Mouse (Mus musculus) hindbrain, embryonic 10.5 days (tissue): ENCODE data around the gene Lce1a2. TPM values are rescaled to one million over a fixed set of nuclear protein-coding genes. Genes with fewer than 3 reads are reported as not detected.
"Not testable (repeated sequence)": the region's sequence is repeated elsewhere in the genome, so short reads cannot be mapped to it uniquely, and the experiment has no call there.

Experiments
- DNase-seq: peaks from one replicate; pipeline ENCODE4 v3.0.0-alpha.2; 2017; ENCODE audit warnings: low spot score
- H3K27ac ChIP-seq: fragments of 300-500 bp; sonication (generic); 2 replicates; pipeline ENCODE4 v1.5.1; 2016; ENCODE audit warnings: mild to moderate bottlenecking, moderate library complexity
- H3K27me3 ChIP-seq: fragments of 300-500 bp; sonication (generic); 2 replicates; pipeline ENCODE4 v1.6.1; 2016; ENCODE audit warnings: mild to moderate bottlenecking; ENCODE audit not compliant: poor library complexity, insufficient read depth, severe bottlenecking
- H3K36me3 ChIP-seq: fragments of 300-500 bp; sonication (generic); 2 replicates; pipeline ENCODE4 v1.6.1; 2016; ENCODE audit warnings: mild to moderate bottlenecking, moderate library complexity
- H3K4me1 ChIP-seq: fragments of 300-500 bp; sonication (generic); replicated peaks from 2 replicates; pipeline ENCODE4 v1.6.1; 2016; ENCODE audit warnings: mild to moderate bottlenecking
- H3K4me3 ChIP-seq: fragments of 300-500 bp; sonication (generic); 2 replicates; pipeline ENCODE4 v1.5.1; 2016; ENCODE audit warnings: mild to moderate bottlenecking, moderate library complexity
- H3K9me3 ChIP-seq: fragments of 300-500 bp; sonication (generic); 2 replicates; pipeline ENCODE4 v1.6.1; 2016; ENCODE audit warnings: mild to moderate bottlenecking, moderate library complexity
- WGBS: fragments of 180-500 bp; shearing (Covaris S2); methylation state at CpG from one replicate; pipeline ENCODE4 v1.1.7; 2016; 5-methylcytosine and 5-hydroxymethylcytosine counted together
- polyA plus RNA-seq: library from polyadenylated mRNA; unstranded; fragments of >200 nt; fragmentation: Nextera tagmentation; extraction: Ambion mirVana; gene quantifications from 2 replicates; pipeline ENCODE4 v1.2.1, GENCODE M21; 2016

Gene Lce1a2
- polyA plus RNA-seq = not detected in 2 replicates

DNA sequence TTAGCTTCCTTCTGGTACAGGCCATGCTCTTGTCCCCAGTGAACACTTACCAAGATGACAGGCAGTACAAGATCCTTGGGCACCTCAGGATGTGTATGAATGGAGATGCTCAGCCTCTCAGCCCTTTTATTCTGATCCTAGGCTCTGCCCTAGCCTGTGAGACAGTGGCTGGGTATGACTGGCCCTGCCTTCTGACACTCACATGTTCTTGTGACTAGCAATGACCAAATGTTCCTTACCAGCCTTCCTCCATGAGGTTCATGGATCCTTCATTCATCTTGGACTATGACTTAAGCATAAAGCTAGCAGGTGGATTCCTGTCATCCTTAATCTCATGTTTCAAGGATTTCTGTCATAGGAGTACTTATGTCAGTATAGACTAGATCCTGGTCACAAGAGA is at the start of gene Lce1a2:
Lce1a2 (minus strand) TSS at position 101 of the 400 bp plus-strand sequence.
- DNase-seq = no peak

GRCm38 (mm10) chr3:92715122-92715521 is 45.0 kb upstream of the Lce1a2 start:
- Histone ChIP-seq H3K36me3 (no peaks in the 10 kb centered on the region), H3K9me3 (no peaks in the 10 kb centered on the region), H3K4me3 (no peak overlapping the region), H3K27ac (no peak overlapping the region), H3K27me3 (no peaks in the 10 kb centered on the region), H3K4me1 (no peaks in the 10 kb centered on the region)
- DNase-seq = no peak

More for the DNA sequence above, at the start of gene Lce1a2:
- H3K9me3 ChIP-seq = no peaks in the 10 kb centered on the region
- H3K27me3 ChIP-seq = no peaks in the 10 kb centered on the region
- H3K36me3 ChIP-seq = no peaks in the 10 kb centered on the region
- H3K4me3 ChIP-seq = no peak within 1 kb of the TSS
- no peak within 1 kb of the TSS for H3K27ac ChIP-seq
- no peaks in the 10 kb centered on the region for H3K4me1 ChIP-seq

DNA sequence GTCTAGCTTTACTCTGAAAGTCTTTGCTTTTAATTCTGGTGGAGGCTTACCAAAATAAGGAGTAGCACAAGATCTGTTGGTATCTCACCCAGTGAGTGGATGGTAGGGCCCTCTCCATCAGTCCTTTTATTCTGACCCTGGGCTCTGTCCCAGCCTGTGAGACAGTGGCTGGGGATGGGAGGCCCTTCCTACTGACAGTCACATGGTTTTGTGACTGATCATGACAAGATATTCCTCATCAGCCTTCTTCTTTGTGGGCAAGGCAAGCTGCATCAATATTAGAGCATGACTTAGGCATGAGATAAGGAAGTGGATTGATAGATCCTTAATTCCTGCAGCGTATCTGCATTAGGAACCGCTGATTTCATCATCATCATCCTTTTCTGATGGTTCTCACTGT is 38.9 kb upstream of the Lce1a2 start, which contains the start of gene Lce1e:
Lce1e (minus strand) TSS at position 101 of the 400 bp plus-strand sequence.
- no peaks in the 10 kb centered on the region for H3K4me1 ChIP-seq
- H3K27me3 ChIP-seq = no peaks in the 10 kb centered on the region
- H3K4me3 ChIP-seq = no peak within 1 kb of the TSS
- 94% methylated on average over 2 of the region's 2 CpGs for WGBS
- no peaks in the 10 kb centered on the region for H3K9me3 ChIP-seq
- DNase-seq = no peak
- no peaks in the 10 kb centered on the region for H3K36me3 ChIP-seq
- no peak within 1 kb of the TSS for H3K27ac ChIP-seq

GRCm38 (mm10) chr3:92694613-92695012 is 24.5 kb upstream of the Lce1a2 start:
- no peak for DNase-seq
- Histone ChIP-seq H3K4me3 (no peak overlapping the region), H3K9me3 (no peaks in the 10 kb centered on the region), H3K4me1 (no peaks in the 10 kb centered on the region), H3K36me3 (no peaks in the 10 kb centered on the region), H3K27ac (no peak overlapping the region), H3K27me3 (no peaks in the 10 kb centered on the region)
- 0% methylated on average over 1 of the region's 1 CpGs for WGBS

DNA sequence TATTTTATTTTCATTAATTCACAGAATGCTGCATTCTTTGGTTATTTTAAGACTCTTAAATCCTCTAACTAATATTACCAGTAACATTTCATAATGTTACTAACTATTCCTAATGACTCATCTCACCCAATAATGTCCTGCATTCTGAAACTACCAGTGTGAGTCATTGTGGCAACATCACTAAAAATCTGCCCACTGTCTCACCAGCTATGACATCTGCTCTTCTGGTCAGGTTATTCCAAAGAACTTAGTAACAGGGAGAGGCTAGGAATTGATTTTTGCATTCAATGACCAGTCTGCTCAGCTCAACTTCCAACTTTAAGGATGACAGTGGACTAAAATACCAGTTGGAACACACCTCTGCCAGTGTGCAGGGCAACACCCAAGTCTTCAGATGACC is 21.6 kb upstream of the Lce1a2 start:
- no peak overlapping the region for H3K4me3 ChIP-seq
- no peaks in the 10 kb centered on the region for H3K27me3 ChIP-seq
- H3K9me3 ChIP-seq = no peaks in the 10 kb centered on the region
- no peak for DNase-seq
- H3K27ac ChIP-seq = no peak overlapping the region
- no peaks in the 10 kb centered on the region for H3K36me3 ChIP-seq
- H3K4me1 ChIP-seq = no peaks in the 10 kb centered on the region

GRCm38 (mm10) chr3:92689154-92689553 is 19.0 kb upstream of the Lce1a2 start:
- not testable (repeated sequence) for H3K36me3 ChIP-seq, H3K4me1 ChIP-seq, H3K27me3 ChIP-seq, H3K4me3 ChIP-seq, DNase-seq, H3K9me3 ChIP-seq, H3K27ac ChIP-seq
- 79% methylated on average over 16 of the region's 16 CpGs for WGBS

GRCm38 (mm10) chr3:92687110-92687509 is 17.0 kb upstream of the Lce1a2 start, which contains the start of gene Lce1d:
Gene Lce1d (minus strand): TSS chr3:92687210.
- Histone ChIP-seq H3K27me3 (no peaks in the 10 kb centered on the region), H3K36me3 (no peaks in the 10 kb centered on the region), H3K4me1 (no peaks in the 10 kb centered on the region), H3K9me3 (no peaks in the 10 kb centered on the region), H3K27ac (no peak within 1 kb of the TSS), H3K4me3 (no peak within 1 kb of the TSS)
- WGBS = 76% methylated on average over 2 of the region's 2 CpGs
- DNase-seq = no peak

DNA sequence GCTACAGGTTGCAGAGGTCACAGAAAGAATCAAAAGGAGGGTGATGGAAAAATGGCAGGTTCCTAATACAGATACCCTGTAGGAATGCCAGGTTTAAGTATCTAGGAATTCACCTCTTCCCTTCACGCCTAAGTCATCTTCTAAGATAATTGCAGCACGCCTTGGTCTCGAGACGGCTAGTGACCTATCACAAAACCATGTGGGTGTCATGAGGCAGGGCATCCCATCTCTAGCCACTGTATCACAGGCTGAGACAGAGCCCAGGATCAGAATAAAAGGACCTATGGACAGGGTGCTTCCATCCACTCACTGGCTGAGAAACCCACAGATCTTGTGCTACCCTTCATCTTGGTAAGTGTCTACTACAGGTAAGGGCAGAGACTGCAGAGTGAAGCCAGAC is 8.8 kb upstream of the Lce1a2 start, which contains the start of gene Lce1c:
Lce1c (plus strand) TSS at position 301 of the 400 bp plus-strand sequence.
- no peak within 1 kb of the TSS for H3K27ac ChIP-seq
- H3K9me3 ChIP-seq = no peaks in the 10 kb centered on the region
- H3K4me3 ChIP-seq = no peak within 1 kb of the TSS
- H3K36me3 ChIP-seq = no peaks in the 10 kb centered on the region
- no peaks in the 10 kb centered on the region for H3K4me1 ChIP-seq
- WGBS = 93% methylated on average over 4 of the region's 4 CpGs
- no peaks in the 10 kb centered on the region for H3K27me3 ChIP-seq
- no peak for DNase-seq

DNA sequence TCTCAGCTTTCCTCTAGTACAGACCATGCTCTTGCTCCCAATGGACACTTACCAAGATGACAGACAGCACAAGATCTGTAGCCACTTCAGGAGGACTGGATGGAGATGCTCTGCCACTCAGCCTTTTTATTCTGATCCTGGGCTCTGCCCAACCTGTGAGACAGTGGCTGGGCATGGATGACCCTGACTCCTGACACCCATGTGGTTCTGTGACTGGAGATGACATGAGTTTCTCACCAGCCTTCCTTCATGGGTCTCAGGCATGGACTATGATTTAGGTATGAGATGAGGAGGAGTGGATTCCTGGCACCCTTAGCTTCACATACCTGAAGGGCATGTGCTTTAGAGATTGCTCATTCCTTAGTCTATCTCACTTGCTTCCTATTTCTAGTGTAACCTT is 13.3 kb downstream of the Lce1a2 start, which contains the start of gene Lce1b:
Lce1b (minus strand) TSS at position 101 of the 400 bp plus-strand sequence.
- Histone ChIP-seq H3K27ac (no peak within 1 kb of the TSS), H3K9me3 (no peaks in the 10 kb centered on the region), H3K4me3 (no peak within 1 kb of the TSS), H3K4me1 (no peaks in the 10 kb centered on the region), H3K36me3 (no peaks in the 10 kb centered on the region), H3K27me3 (no peaks in the 10 kb centered on the region)
- DNase-seq = no peak

DNA sequence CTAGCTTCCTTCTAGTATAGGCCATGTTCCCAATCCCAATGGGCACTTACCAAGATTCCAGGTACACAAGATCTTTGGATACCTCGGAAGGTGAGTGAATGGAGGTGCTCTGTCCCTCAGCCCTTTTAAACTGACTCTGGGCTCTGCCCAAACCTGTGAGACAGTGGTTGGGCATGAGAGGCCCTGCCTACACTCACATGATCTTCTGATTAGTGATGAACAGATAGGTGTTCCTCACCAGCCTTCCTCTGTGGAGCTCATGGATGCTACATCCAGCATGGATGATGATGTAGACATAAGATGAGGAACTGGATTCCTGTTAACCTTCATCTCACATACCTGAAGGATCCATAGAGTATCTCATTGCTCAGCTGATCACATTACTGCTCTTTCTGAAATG is 21.9 kb downstream of the Lce1a2 start, which contains the start of gene Lce1a1:
Lce1a1 (minus strand) TSS at position 101 of the 400 bp plus-strand sequence.
- 94% methylated on average over 1 of the region's 1 CpGs for WGBS
- Histone ChIP-seq H3K4me1 (no peaks in the 10 kb centered on the region), H3K4me3 (no peak within 1 kb of the TSS), H3K27ac (no peak within 1 kb of the TSS), H3K9me3 (no peaks in the 10 kb centered on the region), H3K36me3 (no peaks in the 10 kb centered on the region), H3K27me3 (no peaks in the 10 kb centered on the region)
- DNase-seq = no peak

DNA sequence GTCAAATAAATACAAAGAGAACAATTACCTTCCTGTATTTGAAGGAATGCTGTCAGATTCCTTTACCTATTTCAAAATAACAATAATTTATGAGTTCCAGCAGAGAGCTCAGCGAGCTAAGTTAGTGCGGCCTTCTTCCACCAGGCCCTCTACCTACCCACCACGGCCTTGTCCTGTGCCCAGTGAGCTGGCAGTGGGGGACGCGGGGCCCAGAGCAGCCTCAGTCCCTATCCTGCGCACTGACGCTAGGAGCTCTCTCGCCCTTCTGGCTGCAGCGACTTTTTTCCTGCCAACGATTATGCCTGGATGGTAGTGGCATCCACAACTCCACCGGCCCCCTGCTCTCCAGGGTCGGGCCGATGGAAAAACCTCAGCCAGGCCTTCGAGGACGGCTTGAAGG is 30.3 kb downstream of the Lce1a2 start:
- WGBS = 92% methylated on average over 15 of the region's 15 CpGs
- DNase-seq = no peak
- H3K36me3 ChIP-seq = no peaks in the 10 kb centered on the region
- no peak overlapping the region for H3K4me3 ChIP-seq
- H3K4me1 ChIP-seq = no peaks in the 10 kb centered on the region
- H3K27ac ChIP-seq = no peak overlapping the region
- H3K9me3 ChIP-seq = no peaks in the 10 kb centered on the region
- no peaks in the 10 kb centered on the region for H3K27me3 ChIP-seq

DNA sequence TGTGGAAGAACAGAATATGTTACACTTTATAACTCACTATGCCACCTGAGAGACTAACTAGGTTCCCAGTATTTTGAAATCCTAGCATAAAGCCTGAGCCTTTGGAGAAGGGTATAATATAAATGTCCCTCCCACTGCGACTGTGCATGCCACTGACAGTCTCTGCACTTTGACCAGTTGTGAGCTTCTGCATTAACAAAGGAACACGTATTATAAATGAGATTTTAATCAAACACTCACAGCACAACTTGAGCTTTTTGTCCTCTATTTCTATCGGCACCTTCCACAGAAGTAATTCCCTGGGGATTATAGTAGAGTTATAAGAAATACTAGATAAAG is 31.5 kb downstream of the Lce1a2 start:
- no peaks in the 10 kb centered on the region for H3K9me3 ChIP-seq
- H3K4me1 ChIP-seq = no peaks in the 10 kb centered on the region
- H3K27ac ChIP-seq = no peak overlapping the region
- H3K27me3 ChIP-seq = no peaks in the 10 kb centered on the region
- DNase-seq = no peak
- H3K4me3 ChIP-seq = no peak overlapping the region
- WGBS = 84% methylated on average over 3 of the region's 3 CpGs
- H3K36me3 ChIP-seq = no peaks in the 10 kb centered on the region

GRCm38 (mm10) chr3:92637745-92638652 is 32.1 kb downstream of the Lce1a2 start:
- no peak overlapping the region for H3K4me3 ChIP-seq
- H3K9me3 ChIP-seq = no peaks in the 10 kb centered on the region
- 63% methylated on average over 1 of the region's 1 CpGs for WGBS
- no peaks in the 10 kb centered on the region for H3K36me3 ChIP-seq
- DNase-seq = no peak
- no peaks in the 10 kb centered on the region for H3K27me3 ChIP-seq
- no peak overlapping the region for H3K27ac ChIP-seq
- no peaks in the 10 kb centered on the region for H3K4me1 ChIP-seq
